Mouse (Mus musculus): ENCODE results near the gene Eif5a. TPM values are rescaled to one million over a fixed set of nuclear protein-coding genes. Genes with fewer than 3 reads are reported as not detected.
"Not testable (repeated sequence)": the region's sequence is repeated elsewhere in the genome, so short reads cannot be mapped to it uniquely, and the experiment has no call there.

The Eif5a gene
- polyA plus RNA-seq, 1 experiment, result 387 TPM

- no peak overlapping the region for H3K4me3 ChIP-seq (replicated peaks; ENCODE audit: control insufficient read depth, low read depth, low read length)
Measured at GRCm38 (mm10) chr11:69934169-69934568, 12.4 kb upstream of the Eif5a start.

GRCm38 (mm10) chr11:69933066-69933465 is 11.3 kb upstream of the Eif5a start:
- Histone ChIP-seq H3K4me3 (replicated peaks; ENCODE audit: control insufficient read depth, low read depth, low read length) (no peak overlapping the region), H3K4me1 (ENCODE audit: control insufficient read depth, insufficient read depth, low read length) (peaks cover 4% of the 10 kb centered on the region), H3K27ac (ENCODE audit: control insufficient read depth, insufficient read depth, low read depth, low read length, poor library complexity) (no peak overlapping the region)
- 49% methylated on average over 4 of the region's 4 CpGs for WGBS
- no peak for TF ChIP-seq CTCF (IDR thresholded peaks at IDR 0.05; ENCODE audit: control insufficient read depth, insufficient read depth, low read length)

More at GRCm38 (mm10) chr11:69934169-69934568, 12.4 kb upstream of the Eif5a start:
- Histone ChIP-seq H3K27ac (ENCODE audit: control insufficient read depth, insufficient read depth, low read depth, low read length, poor library complexity) (no peak overlapping the region), H3K4me1 (ENCODE audit: control insufficient read depth, insufficient read depth, low read length) (peaks cover 4% of the 10 kb centered on the region)
- WGBS, result under 1% methylated on average over 18 of the region's 18 CpGs
- TF ChIP-seq CTCF (IDR thresholded peaks at IDR 0.05; ENCODE audit: control insufficient read depth, insufficient read depth, low read length) (peak; percentile 91), POLR2A (IDR thresholded peaks at IDR 0.05; ENCODE audit: borderline replicate concordance, control insufficient read depth, low read depth, low read length) (no peak)

GRCm38 (mm10) chr11:69932254-69932653 is 10.5 kb upstream of the Eif5a start:
- TF ChIP-seq CTCF (IDR thresholded peaks at IDR 0.05; ENCODE audit: control insufficient read depth, insufficient read depth, low read length) (peak; percentile 47; the same call in 1 of the 2 replicates), POLR2A (IDR thresholded peaks at IDR 0.05; ENCODE audit: borderline replicate concordance, control insufficient read depth, low read depth, low read length) (no peak)
- H3K4me3 ChIP-seq (replicated peaks; ENCODE audit: control insufficient read depth, low read depth, low read length), result no peak overlapping the region
- H3K27ac ChIP-seq (ENCODE audit: control insufficient read depth, insufficient read depth, low read depth, low read length, poor library complexity), result peak overlapping the region; percentile 79; the same call in 1 of the 2 replicates
- 46% methylated on average over 3 of the region's 3 CpGs for WGBS
- H3K4me1 ChIP-seq (ENCODE audit: control insufficient read depth, insufficient read depth, low read length), result peaks cover 4% of the 10 kb centered on the region

- Histone ChIP-seq H3K27ac (ENCODE audit: control insufficient read depth, insufficient read depth, low read depth, low read length, poor library complexity) (peak overlapping the region; percentile 79), H3K4me3 (replicated peaks; ENCODE audit: control insufficient read depth, low read depth, low read length) (no peak overlapping the region), H3K4me1 (ENCODE audit: control insufficient read depth, insufficient read depth, low read length) (peaks cover 4% of the 10 kb centered on the region)
- no peak for TF ChIP-seq CTCF (IDR thresholded peaks at IDR 0.05; ENCODE audit: control insufficient read depth, insufficient read depth, low read length)
- 15% methylated on average over 8 of the region's 8 CpGs for WGBS
Measured at GRCm38 (mm10) chr11:69931769-69932168, 10.0 kb upstream of the Eif5a start.

- 14% methylated on average over 3 of the region's 3 CpGs for WGBS
- peak overlapping the region; percentile 79 for H3K27ac ChIP-seq (ENCODE audit: control insufficient read depth, insufficient read depth, low read depth, low read length, poor library complexity)
- H3K4me3 ChIP-seq (replicated peaks; ENCODE audit: control insufficient read depth, low read depth, low read length), result no peak overlapping the region
- H3K4me1 ChIP-seq (ENCODE audit: control insufficient read depth, insufficient read depth, low read length), result peaks cover 4% of the 10 kb centered on the region
- TF ChIP-seq CTCF (IDR thresholded peaks at IDR 0.05; ENCODE audit: control insufficient read depth, insufficient read depth, low read length) (no peak), POLR2A (IDR thresholded peaks at IDR 0.05; ENCODE audit: borderline replicate concordance, control insufficient read depth, low read depth, low read length) (no peak)
Measured at GRCm38 (mm10) chr11:69930967-69931537, 9.3 kb upstream of the Eif5a start.

- not testable (repeated sequence) for H3K27ac ChIP-seq (ENCODE audit: control insufficient read depth, insufficient read depth, low read depth, low read length, poor library complexity); H3K4me3 ChIP-seq (replicated peaks; ENCODE audit: control insufficient read depth, low read depth, low read length); H3K4me1 ChIP-seq (ENCODE audit: control insufficient read depth, insufficient read depth, low read length)
- WGBS, result 85% methylated on average over 8 of the region's 8 CpGs
Measured at GRCm38 (mm10) chr11:69930176-69930575, 8.4 kb upstream of the Eif5a start.

- Histone ChIP-seq H3K4me3 (replicated peaks; ENCODE audit: control insufficient read depth, low read depth, low read length) (no peak overlapping the region), H3K27ac (ENCODE audit: control insufficient read depth, insufficient read depth, low read depth, low read length, poor library complexity) (no peak overlapping the region), H3K4me1 (ENCODE audit: control insufficient read depth, insufficient read depth, low read length) (peaks cover 4% of the 10 kb centered on the region)
- TF ChIP-seq CTCF (IDR thresholded peaks at IDR 0.05; ENCODE audit: control insufficient read depth, insufficient read depth, low read length) (no peak), POLR2A (IDR thresholded peaks at IDR 0.05; ENCODE audit: borderline replicate concordance, control insufficient read depth, low read depth, low read length) (no peak)
- WGBS, result 41% methylated on average over 4 of the region's 4 CpGs
Measured at GRCm38 (mm10) chr11:69929712-69930111, 8.0 kb upstream of the Eif5a start.

- TF ChIP-seq POLR2A (IDR thresholded peaks at IDR 0.05; ENCODE audit: borderline replicate concordance, control insufficient read depth, low read depth, low read length) (no peak), CTCF (IDR thresholded peaks at IDR 0.05; ENCODE audit: control insufficient read depth, insufficient read depth, low read length) (no peak)
- WGBS, result 91% methylated on average over 2 of the region's 2 CpGs
- Histone ChIP-seq H3K4me1 (ENCODE audit: control insufficient read depth, insufficient read depth, low read length) (peaks cover 2% of the 10 kb centered on the region), H3K27ac (ENCODE audit: control insufficient read depth, insufficient read depth, low read depth, low read length, poor library complexity) (no peak overlapping the region), H3K4me3 (replicated peaks; ENCODE audit: control insufficient read depth, low read depth, low read length) (no peak overlapping the region)
Measured at GRCm38 (mm10) chr11:69927501-69927900, 5.7 kb upstream of the Eif5a start.

GRCm38 (mm10) chr11:69922796-69923195 is 1.0 kb upstream of the Eif5a start:
- Histone ChIP-seq H3K4me3 (replicated peaks; ENCODE audit: control insufficient read depth, low read depth, low read length) (no peak overlapping the region), H3K4me1 (ENCODE audit: control insufficient read depth, insufficient read depth, low read length) (no peaks in the 10 kb centered on the region; the same call in 1 of the 2 replicates), H3K27ac (ENCODE audit: control insufficient read depth, insufficient read depth, low read depth, low read length, poor library complexity) (no peak overlapping the region)
- WGBS, result 46% methylated on average over 3 of the region's 3 CpGs
- no peak for TF ChIP-seq POLR2A (IDR thresholded peaks at IDR 0.05; ENCODE audit: borderline replicate concordance, control insufficient read depth, low read depth, low read length)
- no peak for TF ChIP-seq CTCF (IDR thresholded peaks at IDR 0.05; ENCODE audit: control insufficient read depth, insufficient read depth, low read length)
